Mouse (Mus musculus) kidney, adult 11 months (tissue): ENCODE results near the gene Vasp.
"Not testable (repeated sequence)": the region's sequence is repeated elsewhere in the genome, so short reads cannot be mapped to it uniquely, and the experiment has no call there.

Experiments
- DNase-seq: peaks from one replicate; pipeline ENCODE4 v3.0.0; 2022

Vasp gene

DNA sequence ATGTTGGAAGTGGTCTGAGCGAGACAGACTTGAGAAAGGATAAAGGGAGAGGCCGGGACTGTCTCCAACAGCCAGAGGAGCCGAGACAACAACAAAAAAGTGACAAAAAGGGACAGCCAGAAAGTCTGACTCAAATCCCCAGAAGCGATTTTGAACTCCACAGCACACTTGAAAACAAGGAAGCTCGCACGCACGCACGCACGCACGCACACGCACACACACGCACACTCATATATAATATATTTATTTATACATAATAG, 31.4 kb upstream of the Vasp start:
- DNase-seq, result no peak

DNA sequence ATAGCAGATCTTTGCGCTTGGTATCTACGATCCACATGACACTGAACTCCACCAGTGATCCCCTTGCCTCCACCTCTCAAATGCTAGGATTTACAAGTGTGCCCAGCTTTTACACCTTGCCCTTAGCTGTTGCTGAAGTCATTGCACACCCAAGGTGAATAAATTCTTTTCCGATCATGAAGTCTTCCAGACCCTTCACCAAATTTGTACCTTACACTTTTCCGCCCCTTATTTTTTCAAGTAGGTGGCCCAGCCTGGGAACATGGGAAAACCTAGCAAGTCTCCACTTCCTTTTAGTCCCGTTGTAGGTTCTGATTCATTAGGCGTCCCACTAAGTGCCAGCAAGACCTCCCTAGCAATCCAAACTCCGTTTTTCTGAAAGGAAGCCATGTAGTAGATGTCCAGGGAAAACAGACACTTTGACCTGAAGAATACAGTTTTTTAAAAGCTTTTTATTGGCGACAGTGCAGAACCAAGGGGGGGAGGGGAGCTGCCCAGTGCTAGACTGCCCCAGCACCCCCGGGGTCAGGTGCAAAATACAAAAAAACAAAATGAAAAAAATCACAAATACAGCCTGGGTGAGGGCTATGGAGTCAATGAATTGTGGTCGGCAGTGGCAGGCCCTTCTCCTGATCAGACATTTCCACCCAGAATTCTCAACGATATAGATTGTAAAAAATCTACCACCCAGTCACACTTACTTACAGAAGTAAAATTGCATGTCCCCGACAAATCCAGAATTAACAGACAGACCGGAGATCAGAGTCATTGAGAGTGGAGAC, 30.8 kb upstream of the Vasp start:
- no peak for DNase-seq

GRCm38 (mm10) chr7:19301461-19302263, 30.0 kb upstream of the Vasp start:
- DNase-seq, result no peak

DNA sequence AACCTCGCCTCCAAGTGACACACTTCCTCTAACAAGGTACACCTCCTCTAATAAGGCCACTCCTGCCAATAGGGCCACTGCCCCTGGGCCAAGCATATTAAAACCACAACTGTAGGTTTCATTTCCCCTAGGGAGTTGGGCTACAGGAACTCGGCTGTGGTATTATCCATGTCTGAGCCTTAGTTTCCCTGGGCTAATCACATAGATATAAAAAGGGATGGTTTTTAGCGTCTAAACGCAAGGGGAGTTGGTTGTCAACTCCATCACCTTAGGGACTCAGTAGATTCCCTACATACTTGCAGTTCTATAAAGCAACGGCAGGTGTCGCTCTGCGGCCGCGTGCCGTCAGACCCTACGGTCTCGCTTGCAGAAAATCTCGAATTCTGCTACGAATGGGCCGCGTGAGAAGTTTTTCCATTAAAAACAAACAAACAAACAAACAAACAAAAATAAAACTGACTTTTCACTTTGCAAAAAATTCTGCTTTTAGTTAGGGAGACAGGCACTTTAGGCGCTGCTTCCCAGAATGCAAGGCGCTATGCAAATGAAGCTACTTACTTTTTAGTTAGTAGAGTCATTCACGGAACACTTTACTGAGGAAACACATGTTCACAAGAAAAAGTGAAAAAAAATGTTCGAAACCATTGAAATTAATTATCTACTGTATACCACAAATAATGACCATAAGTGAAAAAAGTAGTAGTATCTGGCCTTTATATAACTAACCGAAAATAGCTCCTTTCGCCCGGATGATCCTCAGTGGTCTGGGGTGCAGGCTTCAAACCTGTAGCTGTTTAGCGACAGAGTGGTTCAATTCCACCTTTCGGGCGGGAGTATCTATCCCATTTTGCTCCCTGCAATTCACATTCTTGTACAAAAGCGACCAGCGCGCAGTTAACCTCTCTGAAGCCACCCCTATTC, 29.1 kb upstream of the Vasp start:
- peak; percentile 65 for DNase-seq

DNA sequence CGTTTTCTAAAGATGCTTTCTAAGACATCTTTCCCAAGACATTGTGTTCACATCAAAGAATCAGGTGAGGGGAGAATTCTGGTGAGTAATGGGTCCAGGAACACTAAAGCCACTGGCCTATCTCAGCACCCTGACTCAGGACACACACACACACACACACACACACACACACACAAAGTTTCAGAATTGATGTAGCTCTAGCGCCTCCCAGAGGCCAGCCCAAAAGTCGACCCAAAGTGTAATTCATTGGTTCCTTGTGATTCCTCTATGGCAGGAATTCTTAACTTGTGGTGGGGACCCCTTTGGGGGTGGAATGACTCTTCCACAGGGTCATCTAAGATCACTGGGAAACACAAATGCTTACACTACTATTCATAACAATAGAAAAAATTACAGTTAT, 27.6 kb upstream of the Vasp start:
- no peak for DNase-seq

DNA sequence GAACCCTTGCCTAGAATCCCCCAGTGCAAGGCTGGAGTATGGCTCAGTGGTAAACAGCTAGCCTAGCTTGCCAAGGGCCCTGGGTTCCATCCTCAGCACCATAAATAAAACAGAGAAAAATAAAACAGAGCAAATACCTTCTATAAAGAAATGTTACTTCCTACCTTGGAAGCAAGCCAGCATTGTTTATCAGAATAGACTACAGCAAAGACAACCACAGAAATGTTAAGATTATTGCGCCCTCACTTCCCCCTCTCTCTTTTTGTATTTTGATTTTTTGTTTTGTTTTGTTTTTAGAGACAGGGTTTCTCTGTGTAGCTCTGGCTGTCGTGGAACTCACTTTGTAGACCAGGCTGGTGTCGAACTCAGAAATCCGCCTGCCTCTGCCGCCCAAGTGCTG, 26.2 kb upstream of the Vasp start:
- DNase-seq, result no peak

DNA sequence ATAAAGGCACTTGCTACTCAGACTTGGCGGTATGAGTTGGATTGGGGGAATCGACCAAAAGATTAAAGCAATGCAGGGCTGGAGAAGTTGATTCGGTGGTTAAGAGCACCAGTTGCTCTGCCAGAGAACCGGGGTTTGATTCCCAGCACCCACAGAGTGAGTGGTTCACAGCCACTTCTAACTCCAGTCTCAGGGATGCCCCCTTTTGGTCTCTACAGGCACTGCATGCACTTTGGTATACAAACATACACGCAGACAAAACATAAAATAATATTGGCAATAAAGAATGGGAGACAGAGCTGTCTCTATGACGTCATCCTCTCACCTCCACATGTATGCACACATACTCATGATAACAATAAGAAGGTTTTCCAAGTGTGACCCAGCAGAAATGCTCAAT, 25.4 kb upstream of the Vasp start:
- no peak for DNase-seq

DNA sequence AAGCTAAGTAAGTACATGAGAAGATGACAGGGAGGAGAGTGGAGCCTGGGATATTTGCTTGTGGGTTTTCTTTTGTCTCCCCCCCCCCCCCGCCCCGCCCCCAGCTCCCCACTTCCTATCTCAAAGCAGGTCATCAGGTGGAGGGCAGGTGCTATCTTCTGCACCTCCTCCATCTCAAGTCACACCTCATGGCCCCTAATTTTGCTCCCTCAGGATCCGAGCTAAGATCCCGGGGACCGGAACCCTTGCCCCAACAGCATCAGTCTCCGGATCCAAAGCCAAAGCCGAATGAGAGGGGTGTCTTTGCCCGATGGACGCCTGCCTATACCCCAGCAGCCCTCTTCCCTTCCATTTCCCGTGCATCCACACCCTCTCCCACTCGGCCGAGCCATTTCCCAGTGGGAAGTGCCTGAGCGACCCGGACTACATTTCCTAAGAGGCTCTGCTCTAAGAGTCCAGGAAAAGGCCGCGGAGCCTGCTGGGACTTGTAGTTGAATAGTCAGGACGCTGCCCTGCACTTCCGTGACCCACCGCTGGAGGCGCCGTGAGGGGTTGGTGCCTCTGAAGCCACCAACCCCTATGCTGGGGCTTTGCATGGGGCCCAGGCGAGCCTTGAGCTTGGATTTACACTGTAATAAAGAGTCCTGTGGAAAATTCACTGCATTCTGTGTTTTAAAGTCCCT, 24.0 kb upstream of the Vasp start:
- DNase-seq, result peak; percentile 95

DNA sequence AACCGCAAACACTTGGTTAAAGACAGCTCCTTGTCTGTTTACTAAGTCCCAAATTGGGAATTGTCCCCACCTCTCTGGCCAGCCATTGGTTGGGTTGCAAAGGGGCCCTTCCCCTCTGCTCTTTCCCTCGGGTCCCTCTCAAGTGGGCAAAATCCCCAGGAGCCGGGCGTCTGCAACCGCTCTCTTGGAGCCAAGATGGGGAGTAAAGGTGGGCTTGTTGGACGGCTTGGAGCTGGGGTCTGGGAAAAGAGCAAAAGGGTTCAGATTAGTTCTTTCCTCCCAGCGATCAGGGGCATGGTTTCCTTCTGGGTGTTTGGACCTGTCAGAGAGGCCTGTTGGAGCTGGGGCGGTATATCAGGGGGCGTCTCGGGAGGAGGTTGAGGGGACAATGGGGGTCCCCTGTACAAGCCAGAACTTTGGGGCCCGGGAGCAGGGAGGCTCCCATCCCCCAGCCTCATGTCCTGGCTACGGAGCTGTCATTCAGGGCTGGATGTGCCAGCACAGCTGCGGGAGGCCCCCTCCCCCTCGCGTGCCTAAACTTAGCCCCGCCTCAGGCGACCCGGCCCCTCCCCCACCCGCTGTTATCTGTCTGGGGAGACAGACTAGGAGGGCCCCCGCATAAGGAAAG, 19.5 kb upstream of the Vasp start:
- no peak for DNase-seq

- DNase-seq, result no peak
Observed at GRCm38 (mm10) chr7:19284763-19285162, 13.1 kb upstream of the Vasp start.

DNA sequence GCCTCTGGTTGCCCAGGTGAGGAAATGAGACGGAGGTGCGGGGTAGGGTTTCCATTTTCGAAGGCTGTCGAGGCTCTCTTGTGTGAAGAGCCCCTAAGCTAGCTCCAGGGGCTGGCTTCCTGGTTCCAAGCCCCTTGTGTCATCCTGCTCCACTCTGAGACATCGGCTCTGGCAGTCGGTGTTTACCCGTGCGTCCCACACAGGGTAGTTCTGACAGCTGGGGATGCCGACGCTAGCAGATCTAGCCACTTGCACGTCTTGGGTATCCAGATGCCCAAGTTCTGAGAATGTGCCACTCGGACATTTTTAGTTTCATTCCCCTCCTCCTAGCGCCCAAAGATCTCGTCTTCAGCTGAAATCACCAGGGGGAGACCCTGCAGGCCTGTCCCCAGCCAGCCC, 11.8 kb upstream of the Vasp start:
- DNase-seq, result no peak

- no peak for DNase-seq
Observed at GRCm38 (mm10) chr7:19282791-19283405, 11.3 kb upstream of the Vasp start.

GRCm38 (mm10) chr7:19282385-19282784, 10.8 kb upstream of the Vasp start, which contains the start of gene Rtn2:
Gene Rtn2 (plus strand): TSS chr7:19282624.
- DNase-seq, result peak; percentile 62

GRCm38 (mm10) chr7:19281680-19282304, 10.2 kb upstream of the Vasp start:
- not testable (repeated sequence) for DNase-seq

GRCm38 (mm10) chr7:19279581-19280114, 8.0 kb upstream of the Vasp start, which contains the start of gene Ppm1n:
Gene Ppm1n (minus strand): TSS chr7:19280064.
- no peak for DNase-seq

- no peak for DNase-seq
Observed at GRCm38 (mm10) chr7:19279052-19279451, 7.4 kb upstream of the Vasp start.

DNA sequence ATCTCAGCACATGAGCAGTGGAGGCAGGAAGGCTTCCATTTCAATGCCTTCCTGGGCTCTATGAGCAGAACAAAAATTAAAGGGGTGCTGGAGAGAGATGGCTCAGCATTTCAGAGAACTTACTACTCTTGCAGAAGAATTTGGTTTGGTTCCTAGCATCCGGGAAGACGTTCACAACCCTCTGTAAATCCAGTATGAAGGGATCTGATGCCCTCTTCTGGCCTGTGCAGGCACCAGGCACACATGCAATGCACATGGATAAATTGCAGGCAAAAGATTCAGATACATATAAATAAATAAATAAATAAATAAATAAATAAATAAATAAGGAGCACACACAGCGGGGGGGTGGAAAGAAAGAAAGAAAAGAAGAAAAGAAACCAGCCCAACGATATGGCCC, 4.6 kb upstream of the Vasp start:
- DNase-seq, result no peak

- peak; percentile 78 for DNase-seq
Observed at GRCm38 (mm10) chr7:19272173-19272764, 652 bp upstream of the Vasp start.

DNA sequence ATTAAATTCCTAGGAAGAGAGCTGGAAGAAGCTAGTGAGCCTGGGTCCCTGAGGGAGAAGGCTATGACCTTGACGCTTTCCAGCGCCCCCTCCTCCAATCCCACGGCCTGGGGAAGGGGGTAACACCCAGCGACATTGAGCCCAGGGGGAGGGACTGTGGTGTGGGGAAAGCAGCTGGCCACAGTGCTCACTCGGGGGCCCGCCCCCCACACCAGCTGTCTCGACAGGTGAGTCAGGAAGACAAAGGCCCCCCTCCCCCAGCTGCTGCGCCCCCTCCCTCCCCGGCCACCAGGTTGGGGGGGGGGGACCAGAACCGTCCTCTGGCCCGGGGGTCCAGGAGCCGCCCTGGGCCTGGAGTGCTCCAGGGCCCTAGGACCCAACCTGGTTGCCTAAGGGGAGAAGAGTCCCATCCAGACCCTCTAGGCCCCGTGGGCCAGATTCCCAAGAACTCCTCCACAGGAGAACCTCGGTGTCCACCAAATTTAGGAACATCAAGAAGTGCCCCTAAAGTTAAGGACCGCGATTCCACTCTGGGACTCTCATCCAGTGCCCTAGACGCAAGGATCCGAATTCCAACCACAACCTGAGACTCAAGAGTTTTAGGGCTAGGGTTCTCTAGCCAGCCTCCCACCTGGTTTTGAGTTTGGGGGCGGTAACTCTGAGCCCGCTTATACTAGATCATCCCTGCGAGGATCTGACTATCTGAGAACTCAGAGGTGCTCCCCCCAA, 944 bp downstream of the Vasp start:
- no peak for DNase-seq
